Mouse (Mus musculus): ENCODE data around the gene Ffar2. TPM values are rescaled to one million over a fixed set of nuclear protein-coding genes. Genes with fewer than 3 reads are reported as not detected.
"Not testable (repeated sequence)": the region's sequence is repeated elsewhere in the genome, so short reads cannot be mapped to it uniquely, and the experiment has no call there.

Ffar2 gene
- polyA plus RNA-seq, 1 experiment from 2014 or later: 1.4 TPM

DNA sequence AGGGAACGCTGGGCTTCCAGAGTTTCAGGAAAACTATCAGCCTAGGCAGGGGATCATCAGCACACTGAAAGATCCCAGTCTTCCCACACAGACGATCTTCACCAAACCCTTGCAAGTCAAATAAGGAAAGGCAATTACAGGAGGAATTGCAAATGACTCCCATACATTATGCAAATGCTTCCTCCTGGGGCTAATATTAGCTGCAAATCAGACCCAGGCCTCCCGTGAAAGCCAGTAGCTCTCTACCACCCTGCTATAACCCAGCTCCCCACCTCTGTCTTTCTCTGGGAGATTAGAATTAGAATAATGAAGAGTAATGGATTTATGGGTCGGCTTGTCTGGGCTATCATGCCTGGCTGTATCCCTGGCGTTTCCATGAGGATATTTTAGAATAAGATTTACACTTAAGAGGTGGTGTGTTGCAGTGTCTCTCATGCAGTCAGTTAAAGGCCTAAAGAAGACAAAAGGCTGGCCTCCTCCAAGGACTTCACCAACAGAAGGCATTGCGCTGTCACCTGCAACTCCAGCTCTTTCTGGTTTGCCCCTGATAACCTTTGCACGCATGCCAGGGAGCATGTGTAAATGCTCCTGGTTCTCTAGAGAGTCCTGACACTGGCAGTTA is 21.2 kb upstream of the Ffar2 start:
- H3K9ac ChIP-seq (replicated peaks; ENCODE audit: low read depth): no peak overlapping the region
- no peaks in the 10 kb centered on the region for H3K27me3 ChIP-seq (replicated peaks; ENCODE audit: insufficient read depth, low read length)
- no peak overlapping the region for H3K4me2 ChIP-seq (replicated peaks; ENCODE audit: low read depth, low read length)
- TF ChIP-seq EP300 (IDR thresholded peaks at IDR 0.05) (no peak), CTCF (IDR thresholded peaks at IDR 0.05) (no peak)
- H3K36me3 ChIP-seq (ENCODE audit: insufficient read depth, low read length): no peaks in the 10 kb centered on the region
- no peaks in the 10 kb centered on the region for H3K4me1 ChIP-seq (ENCODE audit: insufficient read depth, low read depth, low read length)
- no peak overlapping the region for H3K27ac ChIP-seq (ENCODE audit: low read length)
- WGBS: 35% methylated on average over 7 of the region's 7 CpGs
- H3K9me3 ChIP-seq (ENCODE audit: low read length): no peaks in the 10 kb centered on the region
- ATAC-seq: no peak
- no peak overlapping the region for H3K4me3 ChIP-seq (ENCODE audit: low read depth, low read length)
- DNase-seq (ENCODE audit: low spot score): no peak

DNA sequence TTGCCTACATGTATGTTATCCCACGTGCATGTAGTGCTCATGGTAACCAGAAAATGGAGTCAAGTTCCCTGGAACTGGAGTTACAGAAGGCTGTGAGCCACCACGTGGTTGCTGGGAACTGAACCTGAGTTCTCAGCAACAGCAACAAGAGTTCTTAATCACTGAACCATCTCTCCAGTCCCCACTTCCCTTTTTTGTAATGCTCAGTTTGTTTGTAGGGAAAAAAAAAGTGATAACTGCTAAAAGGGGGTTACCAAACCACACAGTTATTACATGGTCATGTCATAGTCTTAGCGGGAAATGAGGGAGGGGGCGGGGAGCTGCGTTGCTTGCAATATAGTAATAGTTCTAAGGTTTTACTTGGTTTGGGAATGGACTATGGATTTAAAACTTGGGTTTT is 18.5 kb upstream of the Ffar2 start:
- TF ChIP-seq EP300 (IDR thresholded peaks at IDR 0.05): no peak
- no peak for TF ChIP-seq CTCF (IDR thresholded peaks at IDR 0.05)
- Histone ChIP-seq H3K9ac (replicated peaks; ENCODE audit: low read depth) (no peak overlapping the region), H3K4me1 (ENCODE audit: insufficient read depth, low read depth, low read length) (no peaks in the 10 kb centered on the region), H3K27ac (ENCODE audit: low read length) (no peak overlapping the region), H3K4me3 (ENCODE audit: low read depth, low read length) (no peak overlapping the region), H3K4me2 (replicated peaks; ENCODE audit: low read depth, low read length) (no peak overlapping the region), H3K9me3 (ENCODE audit: low read length) (no peaks in the 10 kb centered on the region), H3K27me3 (replicated peaks; ENCODE audit: insufficient read depth, low read length) (no peaks in the 10 kb centered on the region), H3K36me3 (ENCODE audit: insufficient read depth, low read length) (no peaks in the 10 kb centered on the region)
- no peak for DNase-seq (ENCODE audit: low spot score)
- ATAC-seq: no peak
- WGBS: 64% methylated on average over 5 of the region's 5 CpGs

DNA sequence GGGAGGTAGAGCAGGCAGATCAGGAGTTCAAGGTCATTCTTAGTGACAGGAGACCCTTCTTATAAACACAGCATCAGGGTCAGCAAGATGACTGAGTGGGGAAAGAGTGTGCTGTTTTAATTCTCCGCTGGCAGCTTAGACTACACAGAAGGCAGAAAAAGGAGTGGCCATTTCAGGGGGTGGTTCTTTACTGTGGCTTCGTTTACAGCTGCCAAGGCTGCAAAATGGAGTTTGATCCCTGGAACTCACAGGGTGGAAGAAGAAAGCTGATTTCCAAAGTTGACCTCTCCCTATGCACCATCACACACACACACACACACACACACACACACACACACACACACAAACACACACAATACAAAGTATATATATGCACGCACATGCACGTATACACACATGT is 17.8 kb upstream of the Ffar2 start:
- no peaks in the 10 kb centered on the region for H3K27me3 ChIP-seq (replicated peaks; ENCODE audit: insufficient read depth, low read length)
- DNase-seq (ENCODE audit: low spot score) (no peak), ATAC-seq (no peak)
- TF ChIP-seq EP300 (IDR thresholded peaks at IDR 0.05) (no peak), CTCF (IDR thresholded peaks at IDR 0.05) (no peak)
- no peak overlapping the region for H3K4me2 ChIP-seq (replicated peaks; ENCODE audit: low read depth, low read length)
- 67% methylated on average over 4 of the region's 4 CpGs for WGBS
- no peaks in the 10 kb centered on the region for H3K36me3 ChIP-seq (ENCODE audit: insufficient read depth, low read length)
- no peak overlapping the region for H3K4me3 ChIP-seq (ENCODE audit: low read depth, low read length)
- H3K4me1 ChIP-seq (ENCODE audit: insufficient read depth, low read depth, low read length): no peaks in the 10 kb centered on the region
- H3K9me3 ChIP-seq (ENCODE audit: low read length): no peaks in the 10 kb centered on the region
- no peak overlapping the region for H3K27ac ChIP-seq (ENCODE audit: low read length)
- no peak overlapping the region for H3K9ac ChIP-seq (replicated peaks; ENCODE audit: low read depth)

DNA sequence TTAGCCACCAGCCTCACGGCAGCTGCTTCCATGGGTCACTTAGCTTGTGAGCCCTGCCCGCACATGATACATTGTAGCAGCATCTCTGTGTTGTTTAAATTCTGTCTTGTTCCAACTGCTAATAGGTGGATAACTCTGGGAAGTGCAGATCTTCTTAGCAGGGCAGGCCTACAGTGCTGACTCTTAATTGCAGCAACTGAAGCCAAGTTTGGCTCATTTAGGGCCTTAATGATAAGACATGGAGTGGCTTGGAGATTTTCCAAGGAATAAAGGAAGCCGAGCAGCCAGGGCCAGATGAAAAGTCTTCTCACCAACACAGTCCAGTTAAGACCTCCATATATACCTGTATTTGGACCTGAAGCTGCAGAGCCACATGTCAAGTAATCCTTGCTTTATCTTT is 16.7 kb upstream of the Ffar2 start:
- WGBS: 46% methylated on average over 3 of the region's 3 CpGs
- TF ChIP-seq EP300 (IDR thresholded peaks at IDR 0.05) (no peak), CTCF (IDR thresholded peaks at IDR 0.05) (no peak)
- H3K4me2 ChIP-seq (replicated peaks; ENCODE audit: low read depth, low read length): no peak overlapping the region

DNA sequence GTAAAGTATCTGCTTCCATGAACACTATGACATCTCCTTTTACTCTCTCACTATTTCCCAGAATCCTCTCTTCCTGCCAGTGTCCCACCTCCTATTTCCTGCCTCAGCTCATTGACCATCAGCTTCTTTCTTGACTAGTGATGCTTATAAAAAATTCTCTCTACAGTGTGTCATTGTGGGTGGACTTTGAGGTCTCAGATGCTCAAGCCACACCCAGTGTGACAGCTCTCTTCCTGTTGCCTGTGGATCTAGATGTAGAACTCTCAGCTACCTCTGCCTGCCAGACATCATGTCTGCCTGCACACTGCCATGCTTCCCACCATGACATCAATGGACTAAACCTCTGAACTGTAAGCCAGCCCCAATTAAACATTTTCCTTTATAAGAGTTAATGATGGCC is 13.7 kb upstream of the Ffar2 start:
- Histone ChIP-seq H3K4me1 (ENCODE audit: insufficient read depth, low read depth, low read length) (no peaks in the 10 kb centered on the region), H3K27ac (ENCODE audit: low read length) (no peak overlapping the region), H3K4me2 (replicated peaks; ENCODE audit: low read depth, low read length) (no peak overlapping the region), H3K27me3 (replicated peaks; ENCODE audit: insufficient read depth, low read length) (no peaks in the 10 kb centered on the region), H3K9ac (replicated peaks; ENCODE audit: low read depth) (no peak overlapping the region), H3K36me3 (ENCODE audit: insufficient read depth, low read length) (no peaks in the 10 kb centered on the region), H3K9me3 (ENCODE audit: low read length) (no peaks in the 10 kb centered on the region), H3K4me3 (ENCODE audit: low read depth, low read length) (no peak overlapping the region)
- DNase-seq (ENCODE audit: low spot score): no peak
- no peak for ATAC-seq
- TF ChIP-seq EP300 (IDR thresholded peaks at IDR 0.05) (no peak), CTCF (IDR thresholded peaks at IDR 0.05) (no peak)

More for the DNA sequence above, 16.7 kb upstream of the Ffar2 start:
- H3K9ac ChIP-seq (replicated peaks; ENCODE audit: low read depth): no peak overlapping the region
- no peaks in the 10 kb centered on the region for H3K4me1 ChIP-seq (ENCODE audit: insufficient read depth, low read depth, low read length)
- H3K4me3 ChIP-seq (ENCODE audit: low read depth, low read length): no peak overlapping the region
- no peak overlapping the region for H3K27ac ChIP-seq (ENCODE audit: low read length)
- ATAC-seq: no peak
- no peaks in the 10 kb centered on the region for H3K9me3 ChIP-seq (ENCODE audit: low read length)
- H3K36me3 ChIP-seq (ENCODE audit: insufficient read depth, low read length): no peaks in the 10 kb centered on the region
- no peaks in the 10 kb centered on the region for H3K27me3 ChIP-seq (replicated peaks; ENCODE audit: insufficient read depth, low read length)
- DNase-seq (ENCODE audit: low spot score): no peak

DNA sequence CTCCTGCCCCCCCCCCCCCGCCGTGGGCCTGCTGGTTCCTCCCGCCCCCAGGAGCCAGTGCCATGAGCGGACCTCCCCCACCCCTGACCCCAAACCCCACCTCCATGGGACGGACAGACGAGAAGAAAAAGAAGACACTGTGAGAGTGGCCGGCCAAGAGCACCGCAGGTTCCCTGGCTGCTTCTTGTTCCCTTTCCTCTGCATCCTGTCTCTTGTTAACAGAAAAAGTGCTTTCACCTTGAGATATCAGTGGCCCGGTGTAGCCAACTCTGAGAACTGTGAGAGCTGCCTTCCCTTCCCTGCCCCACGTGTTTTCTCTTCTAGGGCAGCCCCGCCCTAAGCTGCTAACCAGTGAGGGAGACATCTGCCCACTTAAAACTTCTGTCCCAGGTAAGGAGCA is 9.1 kb upstream of the Ffar2 start:
- WGBS: 29% methylated on average over 7 of the region's 11 CpGs
- not testable (repeated sequence) for H3K4me3 ChIP-seq (ENCODE audit: low read depth, low read length); H3K4me1 ChIP-seq (ENCODE audit: insufficient read depth, low read depth, low read length); H3K9ac ChIP-seq (replicated peaks; ENCODE audit: low read depth); DNase-seq (ENCODE audit: low spot score); H3K36me3 ChIP-seq (ENCODE audit: insufficient read depth, low read length); H3K27ac ChIP-seq (ENCODE audit: low read length); ATAC-seq; H3K9me3 ChIP-seq (ENCODE audit: low read length); H3K4me2 ChIP-seq (replicated peaks; ENCODE audit: low read depth, low read length); H3K27me3 ChIP-seq (replicated peaks; ENCODE audit: insufficient read depth, low read length)

DNA sequence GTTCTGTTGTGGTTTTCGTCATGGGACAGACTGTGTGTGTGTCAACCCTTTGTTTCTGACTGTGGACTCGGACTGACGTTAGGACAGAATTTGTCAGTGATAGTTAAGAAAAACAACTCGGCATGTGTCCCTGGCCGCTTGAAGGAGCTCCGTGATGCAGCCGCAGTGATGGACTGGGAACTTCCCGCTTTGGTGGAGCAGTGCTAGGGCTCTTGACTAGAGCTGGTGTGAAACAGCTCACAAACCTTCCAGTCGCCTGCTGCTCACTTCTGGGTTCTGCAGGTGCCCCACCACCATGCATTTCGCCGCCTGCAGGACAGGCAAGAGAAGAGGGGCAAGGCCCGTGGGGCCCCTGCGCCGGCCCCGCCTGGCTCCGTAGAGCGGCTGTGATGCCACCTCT is 8.7 kb upstream of the Ffar2 start:
- 65% methylated on average over 16 of the region's 17 CpGs for WGBS
- no peaks in the 10 kb centered on the region for H3K9me3 ChIP-seq (ENCODE audit: low read length)
- no peaks in the 10 kb centered on the region for H3K4me1 ChIP-seq (ENCODE audit: insufficient read depth, low read depth, low read length)
- H3K4me2 ChIP-seq (replicated peaks; ENCODE audit: low read depth, low read length): no peak overlapping the region
- H3K27ac ChIP-seq (ENCODE audit: low read length): no peak overlapping the region
- H3K4me3 ChIP-seq (ENCODE audit: low read depth, low read length): no peak overlapping the region
- no peak for DNase-seq (ENCODE audit: low spot score)
- no peak overlapping the region for H3K9ac ChIP-seq (replicated peaks; ENCODE audit: low read depth)
- H3K36me3 ChIP-seq (ENCODE audit: insufficient read depth, low read length): no peaks in the 10 kb centered on the region
- ATAC-seq: no peak
- H3K27me3 ChIP-seq (replicated peaks; ENCODE audit: insufficient read depth, low read length): no peaks in the 10 kb centered on the region
- TF ChIP-seq EP300 (IDR thresholded peaks at IDR 0.05): no peak
- TF ChIP-seq CTCF (IDR thresholded peaks at IDR 0.05): no peak
